Mouse (Mus musculus): ENCODE measurements around the gene Mthfd1l.
"Not testable (repeated sequence)": the region's sequence is repeated elsewhere in the genome, so short reads cannot be mapped to it uniquely, and the experiment has no call there.

Gene Mthfd1l

DNA sequence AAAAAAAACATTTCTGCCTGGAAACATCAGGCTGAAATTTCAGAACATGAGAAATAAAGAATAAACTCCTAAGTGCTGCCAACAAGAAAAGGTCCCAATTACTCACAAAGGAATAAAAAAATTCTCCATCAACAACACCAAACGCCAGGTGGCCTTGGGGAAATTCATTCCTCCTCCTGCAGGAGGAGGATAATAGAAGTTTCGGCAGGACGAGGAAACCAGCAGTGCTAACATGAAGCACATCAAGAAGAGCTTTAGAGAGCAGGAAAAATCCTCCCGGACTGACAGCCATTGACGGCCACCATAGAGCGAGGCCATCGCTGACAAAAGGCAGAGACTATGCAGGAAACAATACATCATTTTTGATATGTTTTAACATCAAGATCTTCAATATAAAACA lies 71.5 kb downstream of the Mthfd1l start:
- no peak for DNase-seq (ENCODE audit: low spot score in 2 of 2)

DNA sequence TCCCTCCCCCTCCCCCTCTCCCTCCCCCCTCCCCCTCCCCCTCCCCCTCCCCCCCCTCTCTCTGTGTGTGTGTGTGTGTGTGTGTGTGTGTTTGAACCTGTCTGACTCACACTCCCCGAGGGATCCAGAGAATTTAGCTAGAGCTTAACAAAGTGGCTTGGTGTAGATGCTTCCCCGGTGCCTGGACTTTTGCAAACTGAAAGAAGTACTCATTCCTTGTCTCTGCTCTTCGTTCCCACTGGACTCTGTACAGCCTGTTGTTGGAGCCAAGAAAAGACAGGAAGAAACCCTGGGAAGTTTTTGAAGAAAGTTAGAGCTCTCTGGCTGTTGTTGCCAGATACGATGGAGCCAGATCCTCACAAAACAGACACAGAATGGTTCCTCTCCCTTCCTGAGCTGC lies 73.6 kb downstream of the Mthfd1l start:
- DNase-seq (ENCODE audit: low spot score in 2 of 2), result no peak

DNA sequence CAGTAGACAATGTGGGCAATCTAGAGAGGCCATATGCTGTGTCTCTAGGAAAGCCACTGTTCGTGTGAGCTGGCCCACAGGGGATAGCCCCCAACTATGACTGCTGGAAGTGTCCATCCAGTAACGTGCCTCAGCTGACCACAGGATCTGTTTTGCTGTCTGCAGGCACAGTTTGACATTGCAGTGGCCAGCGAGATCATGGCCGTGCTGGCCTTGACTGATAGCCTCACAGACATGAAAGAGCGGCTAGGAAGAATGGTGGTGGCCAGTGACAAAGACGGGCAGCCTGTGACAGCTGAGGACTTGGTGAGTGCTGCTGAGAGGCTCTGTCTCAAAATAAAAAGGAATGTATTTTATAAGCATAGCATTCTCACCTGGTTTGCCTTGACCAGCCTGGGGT lies 74.7 kb downstream of the Mthfd1l start:
- no peak for DNase-seq (ENCODE audit: low spot score in 2 of 2)

DNA sequence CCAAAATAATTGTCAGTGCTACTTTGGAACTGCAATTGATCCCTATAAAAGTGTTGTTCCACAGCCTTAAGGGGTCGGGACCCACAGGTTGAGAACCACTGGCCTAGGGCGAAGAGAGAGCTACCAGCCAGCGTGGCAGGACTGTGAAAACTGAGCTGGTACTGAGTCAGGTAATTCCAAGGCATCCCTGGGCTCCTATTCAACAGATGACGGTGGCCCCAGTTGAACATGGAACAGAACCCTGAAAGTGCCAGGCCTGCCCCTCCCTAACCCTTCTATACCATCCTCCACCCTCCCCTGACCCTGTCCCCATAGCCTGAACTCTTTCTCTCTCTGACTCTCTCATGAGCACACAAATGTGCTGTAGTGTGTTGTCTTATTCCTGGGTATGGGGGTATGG lies 77.3 kb downstream of the Mthfd1l start:
- no peak for DNase-seq (ENCODE audit: low spot score in 2 of 2)

DNA sequence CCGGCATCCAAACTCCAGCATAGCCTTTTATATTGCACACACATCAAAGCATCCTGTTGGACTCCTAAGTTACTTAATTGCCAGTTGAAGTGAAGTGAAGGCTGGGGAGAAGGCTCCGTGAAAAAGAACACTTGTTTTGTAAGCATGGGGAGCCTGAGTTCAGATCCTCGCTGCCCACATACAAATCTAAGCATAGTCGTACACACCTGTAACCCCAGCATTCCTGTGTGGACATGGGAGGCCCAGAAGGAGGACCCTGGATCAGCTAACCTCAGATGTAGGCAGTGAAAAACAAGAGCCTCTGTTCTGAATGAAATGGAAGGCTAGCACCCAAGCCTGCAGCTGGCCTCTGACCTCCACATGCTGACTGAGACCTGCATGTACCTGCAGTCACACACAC lies 79.8 kb downstream of the Mthfd1l start:
- no peak for DNase-seq (ENCODE audit: low spot score in 2 of 2)

DNA sequence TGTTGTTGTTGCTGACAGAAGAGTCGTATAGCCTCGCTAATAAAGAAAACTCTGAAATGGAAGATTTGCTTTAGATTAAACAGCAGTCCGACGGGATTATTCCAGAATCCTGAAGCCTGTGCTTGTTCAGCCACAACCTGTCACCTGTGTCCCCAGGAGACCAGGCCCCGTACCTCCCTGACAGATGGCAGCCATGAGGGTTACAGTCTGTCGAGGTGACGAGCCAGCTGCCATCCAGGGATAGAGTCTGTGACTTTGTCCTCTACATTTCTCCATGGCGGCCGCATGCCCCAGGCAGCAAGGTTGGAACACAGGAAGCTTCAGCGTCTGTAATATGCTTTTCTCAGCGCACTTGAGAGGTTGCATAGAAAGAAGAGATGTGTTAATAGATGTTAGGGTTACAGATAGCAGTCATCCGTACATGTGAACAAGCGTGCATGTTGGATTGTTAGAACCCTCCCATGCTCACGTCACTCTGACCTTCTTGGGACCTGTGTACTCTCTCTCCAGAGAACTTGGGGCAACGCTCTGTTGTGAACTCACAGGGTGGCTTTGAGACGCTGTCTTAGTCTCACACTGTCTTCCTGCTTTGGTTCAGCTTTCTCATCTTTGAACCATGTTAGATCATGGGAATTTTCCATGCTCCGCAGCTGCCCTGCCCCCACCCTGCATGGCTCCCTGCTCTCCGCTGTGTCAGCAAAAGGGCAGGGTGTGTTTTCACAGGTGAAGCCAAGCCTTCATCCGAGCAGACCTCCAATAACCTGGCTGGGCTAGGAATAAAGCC lies 80.6 kb downstream of the Mthfd1l start:
- no peak for DNase-seq (ENCODE audit: low spot score in 2 of 2)

DNA sequence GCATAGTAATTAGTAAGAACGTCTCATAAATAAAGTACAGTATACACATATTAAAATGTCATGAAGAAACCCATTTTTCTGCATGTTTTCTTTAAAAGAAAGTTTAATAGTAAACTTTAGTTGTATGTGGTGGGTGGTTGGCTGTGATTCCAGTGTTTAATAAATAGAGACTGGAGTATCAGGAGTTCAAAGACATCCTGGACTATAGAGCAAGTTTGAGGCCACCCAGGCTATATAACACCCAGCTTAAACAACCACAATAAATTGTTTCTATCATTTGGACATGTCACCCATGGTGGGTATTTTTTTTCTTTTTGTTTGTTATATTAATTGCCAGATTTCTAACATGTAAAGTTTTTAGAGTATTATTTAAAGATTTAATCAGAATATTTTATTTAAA lies 81.7 kb downstream of the Mthfd1l start:
- no peak for DNase-seq (ENCODE audit: low spot score in 2 of 2)

DNA sequence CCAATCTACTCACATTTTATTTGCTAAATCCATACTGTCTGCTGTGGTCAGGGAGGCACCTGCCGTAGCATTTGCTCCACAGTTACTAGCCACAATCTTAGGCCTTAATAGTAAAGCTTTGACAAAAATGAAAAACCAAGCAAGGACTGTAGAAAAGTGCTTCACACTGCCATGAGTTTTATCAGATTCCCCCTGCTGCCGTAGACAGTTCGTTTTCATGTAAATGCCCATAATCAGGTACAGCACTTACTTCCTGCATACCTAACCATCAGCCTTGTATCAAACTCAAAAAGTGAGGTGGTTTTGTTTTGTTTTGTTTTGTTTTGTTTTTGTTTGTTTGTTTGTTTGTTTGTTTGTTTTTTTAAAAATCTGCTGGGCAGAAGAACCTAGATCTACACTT lies 84.5 kb downstream of the Mthfd1l start:
- DNase-seq (ENCODE audit: low spot score in 2 of 2), result no peak

DNA sequence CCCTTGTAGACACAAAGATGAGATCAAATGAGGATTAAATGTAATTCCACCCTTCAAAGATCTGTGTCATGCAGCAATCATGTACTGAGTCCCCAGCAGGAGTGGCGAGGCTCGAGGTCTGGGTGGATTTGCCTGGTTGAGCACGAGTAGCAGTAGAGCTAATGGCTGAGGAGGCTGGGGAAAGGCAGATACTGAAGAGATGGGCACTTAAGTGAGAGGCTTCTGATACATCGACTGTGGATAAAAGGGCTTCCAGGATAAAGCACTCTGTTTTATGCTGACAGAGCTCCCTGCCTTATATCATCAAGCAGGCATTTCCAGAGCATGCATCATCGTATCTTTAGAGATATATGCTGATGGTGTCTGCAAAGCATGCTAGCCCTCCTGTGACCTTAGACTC lies 84.9 kb downstream of the Mthfd1l start:
- no peak for DNase-seq (ENCODE audit: low spot score in 2 of 2)

DNA sequence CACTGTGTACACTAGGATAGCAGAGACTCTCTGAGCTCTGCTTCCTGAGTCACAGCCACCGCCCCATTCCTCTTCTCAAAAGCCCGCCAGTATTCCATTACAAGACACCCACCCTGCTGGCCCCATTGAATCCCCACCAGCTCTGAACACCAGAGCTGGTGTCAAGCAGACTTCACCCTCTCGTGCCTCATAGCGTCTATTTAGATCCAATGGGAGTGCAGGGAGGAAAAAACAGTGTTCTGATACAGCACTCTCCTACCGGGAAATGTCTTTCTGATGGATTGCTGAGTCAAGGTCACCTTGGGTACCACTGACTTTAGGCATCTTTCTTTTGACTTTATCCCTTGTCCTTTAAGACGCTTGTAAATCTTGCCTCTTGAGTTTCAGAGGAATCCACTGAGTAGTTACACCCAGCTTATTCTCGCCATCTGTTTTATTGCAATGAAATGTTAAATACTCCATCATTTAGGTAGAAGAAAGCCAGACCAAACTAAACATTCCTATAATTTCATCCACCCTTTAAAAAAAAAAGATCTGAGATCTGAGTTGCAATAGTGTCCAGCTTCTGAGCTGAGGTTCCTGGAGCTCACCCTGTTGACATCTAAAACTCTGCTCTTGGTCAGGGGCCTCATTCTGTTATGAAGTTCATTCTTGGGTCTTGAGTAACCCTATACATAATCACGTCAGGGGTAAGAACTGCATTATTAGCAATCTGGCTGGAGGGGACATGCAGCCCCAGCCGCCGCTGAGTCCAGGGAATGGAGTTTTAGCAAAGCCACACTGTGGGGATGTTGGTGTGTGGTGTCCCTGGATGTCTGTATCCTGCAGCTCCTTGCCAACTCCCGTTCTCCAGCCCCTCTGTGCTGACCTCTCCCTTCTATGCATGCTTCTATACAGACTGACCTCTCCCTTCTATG lies 88.4 kb downstream of the Mthfd1l start:
- no peak for DNase-seq (ENCODE audit: low spot score in 2 of 2)

DNA sequence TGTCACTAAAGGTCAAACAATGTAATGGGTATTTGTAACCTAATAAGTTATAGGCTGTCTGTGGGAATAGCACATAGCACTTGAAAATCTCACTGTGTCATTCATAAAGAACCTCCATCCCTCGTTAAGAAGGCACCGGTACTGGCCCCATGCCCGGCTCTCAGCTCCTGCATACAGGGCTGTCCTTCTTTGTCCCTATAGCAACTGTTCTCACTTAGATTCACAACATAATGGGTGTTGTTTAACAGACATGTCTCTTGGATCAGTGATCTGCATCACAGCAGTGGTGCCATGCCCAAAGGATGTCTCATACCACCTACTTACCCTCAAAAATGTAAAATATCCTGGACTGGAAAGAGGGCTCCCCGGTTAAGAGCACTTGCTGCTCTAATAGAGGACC lies 90.6 kb downstream of the Mthfd1l start:
- peak in 1 of 2 experiments; percentile 39 for DNase-seq (ENCODE audit: low spot score in 2 of 2)

DNA sequence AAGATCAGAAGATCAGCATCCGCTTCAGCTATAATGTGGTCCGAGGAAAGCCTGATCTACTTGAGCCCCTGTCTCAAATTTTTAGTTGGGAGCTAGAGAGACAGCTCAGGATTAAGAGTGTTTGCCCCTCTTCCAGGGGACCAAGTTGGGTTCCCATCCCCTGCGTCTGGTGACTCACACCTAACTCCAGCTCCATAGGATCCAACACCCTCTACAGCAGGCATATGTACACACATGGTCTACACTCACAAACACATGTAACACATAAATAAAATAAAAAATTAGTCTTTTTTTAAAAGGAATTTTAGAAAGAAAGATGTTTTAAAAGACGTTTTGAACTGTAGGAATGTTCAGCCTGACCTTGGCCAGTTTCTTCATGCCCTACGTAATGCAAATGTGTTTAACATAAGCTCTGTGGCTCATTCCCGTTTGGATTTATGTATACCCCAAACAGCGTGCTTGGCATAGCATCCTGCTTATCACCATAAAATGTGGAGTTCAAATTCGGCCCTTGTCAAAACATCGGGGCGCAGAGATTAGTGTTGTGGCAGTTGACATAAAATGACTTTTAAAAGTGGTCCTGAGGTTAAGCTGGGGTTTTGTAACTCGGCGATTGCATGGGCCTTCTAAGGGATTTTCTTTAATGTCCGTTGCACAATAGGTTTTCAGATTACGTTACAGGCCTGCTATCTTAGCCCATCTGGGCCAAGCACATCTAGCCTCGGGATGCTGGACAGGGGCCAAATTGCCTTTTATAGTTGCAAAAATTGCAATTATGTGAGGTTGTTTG lies 92.6 kb downstream of the Mthfd1l start:
- no peak for DNase-seq (ENCODE audit: low spot score in 2 of 2)

DNA sequence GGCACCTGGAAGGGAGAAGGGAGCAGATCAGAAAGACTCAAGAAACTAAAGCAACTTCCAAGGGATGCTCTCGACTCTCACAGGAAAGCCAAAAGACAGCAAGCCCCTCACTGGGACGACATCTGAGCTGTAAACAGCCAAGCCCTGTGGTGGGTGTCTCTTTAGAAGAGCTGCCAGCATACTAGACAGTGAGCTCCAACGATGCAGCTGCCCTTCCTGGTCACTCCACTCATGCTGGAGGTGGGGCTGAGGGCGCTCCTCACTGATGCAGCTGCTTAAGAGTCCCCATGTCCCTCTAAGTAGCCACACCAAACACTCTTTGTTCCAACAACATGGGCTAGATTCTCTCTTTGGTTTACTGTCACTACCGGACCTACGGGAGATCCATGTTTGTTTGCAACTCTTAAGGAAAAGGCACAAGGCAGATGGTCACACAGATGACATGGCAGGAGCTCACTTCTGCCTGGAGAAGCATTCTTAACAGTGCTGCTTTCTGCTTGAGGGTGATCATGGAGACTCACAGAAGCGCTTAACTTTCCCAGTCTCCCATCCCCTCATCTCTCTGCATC lies 96.4 kb downstream of the Mthfd1l start:
- DNase-seq (ENCODE audit: low spot score in 2 of 2), result no peak

DNA sequence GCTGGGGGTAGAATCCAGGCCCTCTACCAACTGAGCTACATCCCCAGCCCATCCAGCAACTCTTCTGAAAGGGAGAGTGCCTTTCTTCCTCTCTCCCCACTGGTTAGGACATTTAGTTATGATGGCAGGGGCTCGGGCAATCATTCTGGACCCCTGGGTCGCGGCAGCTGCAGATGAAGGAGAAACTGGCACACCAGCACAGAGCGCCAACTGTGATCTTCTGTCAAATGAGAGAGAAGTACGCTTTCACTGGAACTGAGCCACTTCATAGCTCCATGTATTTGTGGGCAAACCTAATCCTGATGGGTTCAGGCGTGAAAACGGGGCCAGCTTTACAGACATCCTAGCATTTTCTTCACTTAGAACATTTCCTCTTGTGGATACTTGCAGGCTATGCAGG lies 97.1 kb downstream of the Mthfd1l start:
- no peak for DNase-seq (ENCODE audit: low spot score in 2 of 2)

DNA sequence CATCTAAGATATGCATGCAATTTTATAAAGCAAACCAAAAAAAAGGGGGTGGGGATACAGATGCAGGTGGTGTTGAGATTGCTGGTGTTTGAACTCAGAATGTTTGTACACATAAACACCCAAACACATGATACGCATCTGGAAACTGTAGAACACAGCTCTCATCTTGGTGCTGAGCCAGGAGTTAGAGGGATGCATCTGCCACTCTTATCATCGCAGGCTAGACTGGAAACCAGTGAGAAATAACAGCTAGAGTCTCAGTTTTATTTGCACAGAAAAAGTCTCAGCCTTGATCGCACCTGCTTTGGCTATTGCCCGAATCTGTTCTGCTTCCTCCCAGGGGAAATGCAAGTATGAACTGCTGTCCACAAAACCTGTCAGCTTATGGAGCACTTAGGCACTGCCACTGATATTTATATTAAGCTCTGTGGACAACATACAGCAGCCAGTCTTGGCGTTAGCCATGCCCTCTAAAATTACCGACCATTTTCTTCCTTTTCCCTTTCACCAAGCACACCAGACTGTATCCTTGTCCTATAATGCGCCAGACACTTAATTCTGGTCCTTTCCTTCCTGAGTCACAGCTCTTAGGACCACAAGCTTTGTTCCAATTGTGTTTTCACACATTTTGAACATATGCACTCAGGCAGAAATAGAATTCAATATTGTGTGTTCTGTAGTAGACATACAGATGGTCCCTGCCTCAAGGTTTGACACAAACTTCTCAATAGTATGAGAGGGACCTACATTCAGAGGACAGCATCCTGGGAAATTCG lies 98.3 kb downstream of the Mthfd1l start:
- DNase-seq (ENCODE audit: low spot score in 2 of 2), result no peak

DNA sequence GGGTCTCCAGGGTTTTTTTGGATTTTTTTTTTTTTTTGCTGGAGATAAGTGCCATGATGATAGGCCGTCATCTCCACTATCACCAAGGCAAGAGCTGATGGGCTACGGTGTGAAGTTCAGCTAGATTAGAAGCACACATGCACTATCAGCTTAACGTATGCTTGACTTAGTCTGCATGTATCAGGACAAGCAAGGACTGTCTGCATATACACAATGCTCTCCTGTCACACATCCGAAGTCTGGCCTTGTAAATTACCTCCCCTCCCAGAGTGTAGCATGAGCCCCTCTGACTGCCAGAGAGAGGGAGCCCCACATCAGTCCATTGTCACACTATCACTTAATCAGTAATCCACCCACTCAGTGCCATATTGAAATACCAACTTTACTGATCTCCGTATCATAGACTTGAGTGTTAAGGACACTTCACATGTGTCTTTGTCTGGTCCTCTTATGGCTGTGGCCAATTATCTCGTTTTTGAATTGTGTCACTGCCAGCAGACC lies 99.0 kb downstream of the Mthfd1l start:
- DNase-seq (ENCODE audit: low spot score in 2 of 2), result no peak

DNA sequence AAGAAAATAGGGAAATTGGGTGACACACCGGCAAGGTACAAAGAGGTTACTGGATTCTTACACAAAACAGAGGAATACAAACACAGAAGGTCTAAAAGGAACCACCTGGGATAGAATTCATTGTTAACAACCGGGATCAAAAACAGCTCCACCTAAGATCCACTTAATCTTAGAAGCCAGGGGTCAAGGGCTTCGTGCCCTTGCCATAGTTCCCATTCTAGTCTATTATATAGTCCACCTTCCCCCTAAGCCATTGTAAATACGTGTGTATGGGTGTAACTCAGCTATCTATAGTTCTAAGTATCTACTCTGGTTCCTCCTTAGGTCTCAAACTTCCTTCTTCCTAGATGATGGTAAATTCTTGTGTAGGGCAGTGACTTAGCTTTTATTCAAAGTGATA lies 99.6 kb downstream of the Mthfd1l start:
- not testable (repeated sequence) for DNase-seq (ENCODE audit: low spot score in 2 of 2)

DNA sequence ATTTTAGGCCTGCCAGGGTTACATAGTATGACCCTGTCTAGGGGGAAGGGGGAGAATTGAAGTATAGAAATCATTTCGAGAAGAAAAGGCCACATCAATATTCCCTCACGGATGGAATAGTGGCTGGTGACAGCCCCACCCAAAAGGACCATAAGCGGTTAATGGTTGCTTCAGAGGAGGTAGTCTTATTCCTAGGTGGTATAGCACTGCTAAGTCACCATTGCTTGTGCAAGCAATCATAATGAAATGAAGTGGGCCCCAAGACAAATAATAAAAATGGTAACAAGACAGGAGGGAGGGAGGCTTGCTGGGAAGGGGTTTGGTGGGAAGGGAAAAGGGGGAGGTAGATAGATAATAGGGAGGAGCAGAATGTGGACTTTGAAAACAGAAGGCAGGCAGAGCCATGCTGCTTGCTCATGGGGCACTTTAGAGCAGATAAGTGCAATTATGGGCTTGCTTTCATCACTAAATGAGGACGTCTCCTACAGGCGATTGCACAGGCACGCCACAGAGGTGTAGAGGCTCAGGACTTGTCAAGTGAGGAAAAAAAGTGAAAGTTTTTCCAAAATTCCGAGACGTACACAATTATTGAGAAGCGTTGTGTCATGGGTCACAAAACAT lies 105.4 kb downstream of the Mthfd1l start:
- no peak for DNase-seq (ENCODE audit: low spot score in 2 of 2)

DNA sequence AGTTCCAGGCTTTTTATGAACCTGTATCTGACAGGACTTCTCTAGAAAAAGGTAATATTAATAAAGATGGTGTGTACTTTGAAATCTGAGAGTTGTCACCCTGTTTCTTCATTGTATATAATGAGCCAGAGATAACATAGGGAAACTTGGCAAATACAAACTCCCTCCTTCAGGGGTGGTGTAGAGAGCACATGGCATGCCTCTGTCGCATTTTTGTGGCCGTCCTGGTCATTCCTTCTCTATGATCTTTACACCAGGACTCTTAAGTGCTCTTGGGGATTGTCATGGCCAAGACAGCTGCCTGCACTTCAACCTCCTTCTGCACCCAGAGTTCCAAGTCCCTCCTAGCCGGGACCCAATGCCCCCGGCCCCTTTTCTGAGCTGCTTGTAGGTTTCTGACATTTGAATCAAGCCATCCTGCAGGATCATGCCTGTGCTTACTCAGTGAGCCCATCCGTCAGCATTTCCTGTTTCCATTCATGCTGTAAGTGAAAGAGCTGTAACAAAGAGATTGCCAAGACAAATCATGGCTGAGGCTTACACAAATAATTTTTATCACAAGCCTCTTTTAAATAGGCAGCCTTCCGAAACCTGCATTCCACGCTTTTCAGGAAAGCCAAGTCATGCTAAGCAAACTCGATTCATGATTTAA lies 106.2 kb downstream of the Mthfd1l start:
- no peak for DNase-seq (ENCODE audit: low spot score in 2 of 2)

Data from right cerebral cortex, postnatal 10 days (tissue).